Mouse (Mus musculus): ENCODE measurements around the gene Ptprd.

Gene Ptprd

DNA sequence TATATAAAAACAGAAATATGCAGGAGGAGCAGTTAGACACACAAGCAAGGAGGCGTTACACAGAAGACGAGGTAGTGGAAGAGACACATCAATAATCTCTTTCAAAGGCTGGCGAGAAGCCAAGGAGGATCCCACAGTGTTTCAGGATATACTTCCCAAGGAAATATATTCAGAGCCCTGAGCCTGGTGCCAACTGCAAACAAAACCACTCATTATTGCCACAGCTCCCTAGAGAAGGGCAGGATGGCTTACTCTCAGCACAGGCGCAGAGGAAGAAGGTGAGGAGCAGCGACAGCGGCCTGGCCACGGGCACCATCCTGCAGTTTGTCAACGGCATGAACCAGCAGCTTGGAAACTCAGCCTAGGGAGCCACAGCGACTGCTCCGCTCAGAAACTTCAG is 1886.8 kb downstream of the Ptprd start:
- no peak for DNase-seq (ENCODE audit: low read depth, low spot score)

DNA sequence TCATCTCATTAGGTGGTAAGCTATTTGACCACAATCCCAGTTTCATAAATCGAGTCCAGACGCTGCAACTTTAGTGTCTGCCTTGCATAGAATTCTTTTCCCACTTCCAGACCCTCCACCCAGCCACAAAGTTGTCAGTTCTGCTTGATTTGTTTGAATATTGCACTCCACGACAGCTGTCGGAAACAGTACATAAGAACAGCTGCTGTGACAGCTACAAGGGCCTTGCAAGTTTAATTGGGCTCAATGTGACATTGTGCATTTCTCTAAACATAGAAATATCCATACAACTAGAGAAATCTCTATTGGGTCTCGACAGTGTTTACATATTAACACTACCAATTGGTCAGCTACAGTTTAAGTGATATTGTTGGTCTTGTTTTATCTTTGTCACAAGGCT is 1887.3 kb downstream of the Ptprd start:
- DNase-seq (ENCODE audit: low read depth, low spot score), result no peak

DNA sequence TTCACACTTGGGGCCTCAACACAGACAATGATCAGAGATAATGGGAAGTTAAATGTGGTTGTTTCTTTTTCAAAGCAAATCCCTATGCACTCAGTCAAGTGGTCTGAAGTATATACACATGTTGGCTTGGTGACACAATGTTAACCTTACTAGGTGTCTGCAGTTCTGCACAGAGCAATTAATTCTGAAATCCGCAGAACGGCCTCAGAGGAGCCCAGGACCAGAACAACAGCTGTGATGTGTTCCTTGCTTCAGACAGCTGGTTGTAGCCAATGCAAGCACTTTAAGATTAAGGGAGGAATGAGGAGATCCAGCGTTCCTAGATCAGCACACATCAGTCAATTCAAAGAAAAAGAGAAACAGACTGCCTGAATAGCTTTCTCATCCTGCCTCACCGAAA is 1891.9 kb downstream of the Ptprd start:
- no peak for DNase-seq (ENCODE audit: low read depth, low spot score)

DNA sequence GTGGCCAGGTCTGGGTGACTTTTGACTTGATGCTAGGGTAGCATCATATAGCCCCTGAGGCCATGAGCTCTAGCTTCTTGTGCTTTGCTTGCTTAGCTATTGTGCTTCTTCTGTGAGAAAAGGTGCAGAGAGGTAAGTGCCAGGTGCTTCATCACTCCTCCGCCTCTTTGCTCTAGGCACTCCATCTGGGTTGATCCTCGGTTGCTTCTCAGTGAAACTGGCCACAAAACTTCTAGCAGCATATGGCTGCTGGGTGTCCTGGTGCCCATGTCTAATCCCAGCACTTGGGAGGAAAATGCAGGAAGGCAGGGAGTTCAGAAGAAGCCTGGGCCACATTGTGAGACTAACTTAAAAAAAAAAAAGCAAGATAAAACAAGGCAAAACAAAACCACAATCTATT is 1895.8 kb downstream of the Ptprd start:
- DNase-seq (ENCODE audit: low read depth, low spot score), result no peak

DNA sequence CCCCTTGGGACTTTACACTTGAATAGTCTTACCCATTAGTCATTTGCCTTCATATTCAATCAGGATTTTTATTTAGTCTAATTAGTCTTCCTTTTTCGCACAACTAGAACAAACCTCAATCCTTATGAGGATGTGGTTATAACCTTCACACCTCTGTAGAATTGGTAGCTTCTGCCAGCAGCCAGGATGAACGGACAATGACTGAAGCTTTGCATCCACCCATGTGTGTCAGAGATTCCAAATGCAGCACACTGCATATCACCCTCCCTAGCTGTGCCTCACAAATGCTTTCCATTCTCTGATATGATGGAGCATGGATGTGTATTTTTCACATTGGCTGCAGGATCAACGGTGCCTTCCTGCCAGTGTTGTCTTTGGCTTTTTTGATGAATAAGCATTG is 1898.0 kb downstream of the Ptprd start:
- DNase-seq (ENCODE audit: low read depth, low spot score), result no peak

DNA sequence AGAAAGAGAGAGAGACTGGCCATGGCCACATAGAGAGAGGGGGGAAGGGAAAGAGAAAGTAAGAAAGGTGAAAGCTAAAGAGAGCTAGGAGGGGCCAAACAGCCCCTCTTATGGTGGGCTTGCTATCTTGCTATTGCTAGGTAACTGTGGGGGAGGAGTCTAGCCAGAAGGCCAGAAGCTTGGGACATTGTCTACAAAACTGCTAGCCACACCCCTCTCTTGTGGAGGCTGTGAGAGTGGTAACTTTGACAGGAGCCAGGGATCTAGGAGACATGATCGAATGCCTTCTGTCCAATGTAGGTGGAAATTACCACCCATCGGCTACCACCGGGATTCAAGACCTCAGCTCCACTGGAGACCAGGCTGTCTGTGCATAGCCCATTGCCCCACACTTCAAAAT is 1899.2 kb downstream of the Ptprd start:
- DNase-seq (ENCODE audit: low read depth, low spot score), result no peak

DNA sequence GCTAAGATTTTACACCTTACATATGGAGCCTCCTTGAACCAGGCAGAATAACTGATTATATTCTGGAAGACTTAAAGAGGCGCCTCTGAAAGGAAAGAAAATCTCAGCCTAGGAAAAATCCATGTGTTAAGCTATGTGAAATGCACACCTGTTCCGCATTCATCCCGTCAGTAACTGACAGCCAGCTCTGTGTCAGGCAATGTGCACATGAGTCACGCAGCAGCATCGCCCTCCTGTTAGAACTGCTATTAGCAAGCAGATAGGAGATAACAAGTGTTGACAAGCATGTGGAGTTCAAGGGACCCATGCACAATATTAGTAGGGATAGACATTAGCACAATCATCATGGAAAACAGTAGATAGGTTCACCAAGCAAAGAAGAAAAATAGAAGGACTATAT is 1905.8 kb downstream of the Ptprd start:
- no peak for DNase-seq (ENCODE audit: low read depth, low spot score)

DNA sequence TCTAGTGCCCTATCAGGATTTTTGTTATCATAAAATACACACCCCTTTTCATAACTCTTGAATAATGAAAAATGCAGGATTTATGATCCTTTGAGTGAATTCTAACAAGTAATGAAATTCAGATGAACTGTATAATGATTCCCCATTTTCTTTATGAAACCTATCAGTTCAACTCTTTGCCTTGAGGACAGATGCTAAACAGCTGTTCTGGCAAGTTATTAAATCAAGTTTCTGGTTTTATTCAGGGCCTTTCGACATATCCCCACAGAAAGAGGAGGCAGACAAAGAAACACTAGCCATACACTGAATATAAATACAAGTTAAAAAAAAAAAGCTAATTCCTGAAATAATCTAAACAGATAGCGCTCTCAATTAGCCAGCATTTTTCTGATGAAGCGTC is 1914.4 kb downstream of the Ptprd start:
- no peak for DNase-seq (ENCODE audit: low read depth, low spot score)

DNA sequence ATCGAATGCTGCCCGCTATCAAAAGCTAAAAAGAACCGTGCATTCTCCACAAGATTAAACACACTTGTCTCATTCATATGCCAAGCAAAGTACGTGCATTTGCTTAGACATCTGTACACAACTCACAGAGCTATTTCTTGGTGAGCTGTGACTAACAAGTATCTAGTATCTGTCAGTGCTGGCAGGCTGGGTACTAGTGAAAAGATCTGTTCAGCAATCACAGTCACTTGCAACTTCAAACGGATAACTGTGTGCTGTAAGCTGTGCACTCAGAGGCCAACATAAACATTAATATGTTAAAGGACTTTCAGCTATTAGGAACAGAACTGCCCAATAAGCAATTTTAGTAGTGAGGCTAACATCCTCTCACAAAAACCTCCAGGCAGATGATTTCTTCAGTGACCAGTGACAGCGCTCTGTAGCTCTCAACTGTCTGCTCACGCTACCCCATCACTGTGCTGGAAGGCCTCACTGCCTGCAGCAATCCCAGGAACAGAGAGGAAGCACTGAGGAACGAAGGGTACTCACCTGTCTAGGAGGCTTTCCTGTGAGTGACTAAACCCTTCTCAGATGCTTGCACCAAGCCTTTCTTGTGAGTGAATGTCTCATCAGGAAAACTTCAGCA is 1918.9 kb downstream of the Ptprd start:
- DNase-seq (ENCODE audit: low read depth, low spot score), result no peak

DNA sequence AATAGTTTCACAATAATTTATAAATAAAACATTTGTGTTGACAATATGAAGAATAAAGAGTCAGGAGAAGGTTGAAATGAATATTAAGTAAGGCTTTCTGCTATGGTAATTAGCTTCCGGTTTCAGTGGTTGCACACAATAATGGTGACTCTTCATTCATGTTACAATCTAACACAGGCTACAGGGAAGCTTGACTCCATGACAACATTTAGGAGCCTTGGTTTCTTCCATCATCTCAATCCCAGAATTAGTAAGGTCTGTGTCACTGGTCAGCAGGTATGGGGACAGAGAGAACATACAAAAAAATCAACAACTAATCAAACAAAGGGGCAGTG is 1921.3 kb downstream of the Ptprd start:
- DNase-seq (ENCODE audit: low read depth, low spot score), result no peak

DNA sequence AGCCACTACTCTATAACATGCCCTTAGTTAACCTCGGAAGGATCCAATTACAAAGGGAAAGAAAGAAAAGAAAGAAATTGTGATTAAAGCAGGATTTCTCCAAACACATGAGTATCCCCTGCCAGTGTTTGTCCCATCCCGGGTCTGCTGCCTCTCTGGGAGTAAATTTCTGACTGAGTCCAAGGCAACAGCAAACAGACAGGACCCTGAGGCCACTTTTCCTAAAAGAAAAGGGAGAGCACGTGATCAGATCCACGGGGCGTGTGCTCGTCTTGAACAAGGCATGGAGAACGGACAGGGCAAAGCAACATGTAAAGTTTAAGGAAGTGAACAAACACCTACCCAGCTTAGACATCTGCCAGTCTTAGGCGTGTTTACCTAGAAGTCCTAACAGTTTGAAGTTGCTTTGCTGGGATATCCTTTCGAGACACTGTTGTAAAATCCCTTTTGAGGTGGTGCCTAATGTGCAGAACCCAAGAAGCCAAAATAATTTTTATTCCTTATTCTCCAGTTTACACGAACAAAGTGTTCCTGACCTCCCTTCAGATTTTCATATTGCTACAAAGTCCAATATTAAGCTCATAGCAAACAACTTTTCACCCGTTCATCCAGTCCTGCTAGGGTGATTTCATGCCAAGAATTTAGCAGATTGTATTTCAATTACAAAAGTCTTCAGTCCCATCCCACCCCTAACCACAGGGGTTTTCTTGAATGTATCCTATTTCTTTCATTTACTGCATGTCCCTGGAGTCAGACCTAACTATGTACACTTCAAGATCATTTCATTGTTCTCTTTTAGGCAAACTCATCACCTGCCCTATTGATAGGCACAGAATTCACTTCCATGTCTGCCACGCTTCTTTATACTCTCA is 1921.9 kb downstream of the Ptprd start:
- DNase-seq (ENCODE audit: low read depth, low spot score), result no peak

DNA sequence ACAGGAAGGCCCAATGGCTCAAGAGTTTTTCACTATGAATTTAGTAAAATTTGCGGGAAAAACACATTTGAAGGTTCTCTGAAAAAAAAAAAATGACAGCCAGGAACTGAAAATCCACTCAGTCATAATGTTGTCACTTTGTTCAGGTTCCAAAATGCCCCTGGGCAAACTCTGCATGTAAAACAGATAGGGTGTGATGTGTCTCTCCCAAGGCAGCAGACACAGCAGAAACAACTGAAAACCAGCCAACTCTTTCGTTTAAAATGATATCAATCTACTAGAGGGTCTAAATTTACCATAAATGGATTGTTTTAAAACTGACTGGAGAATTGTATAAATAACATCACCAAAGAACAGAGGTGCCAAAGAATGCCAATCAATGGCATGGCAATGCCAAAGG is 1925.7 kb downstream of the Ptprd start:
- no peak for DNase-seq (ENCODE audit: low read depth, low spot score)

DNA sequence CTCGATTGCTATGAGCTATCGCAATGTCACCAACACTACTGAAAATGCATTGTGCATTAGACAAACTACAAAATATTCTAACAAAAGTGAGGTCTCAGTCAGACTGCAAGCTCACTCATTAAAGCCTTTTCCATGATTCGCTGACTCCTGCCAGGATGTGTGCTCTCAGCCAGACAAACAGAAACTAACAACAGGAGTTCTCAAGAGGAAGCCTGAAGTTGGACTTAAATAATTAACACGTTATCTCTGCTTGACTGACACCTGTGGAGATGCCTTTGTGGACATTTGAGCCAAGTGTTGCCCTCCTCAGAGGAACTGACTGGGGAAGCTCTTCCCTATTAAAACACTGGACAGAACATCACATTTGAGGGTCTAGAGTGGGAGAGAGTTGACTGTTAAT is 1928.9 kb downstream of the Ptprd start:
- DNase-seq (ENCODE audit: low read depth, low spot score), result no peak

DNA sequence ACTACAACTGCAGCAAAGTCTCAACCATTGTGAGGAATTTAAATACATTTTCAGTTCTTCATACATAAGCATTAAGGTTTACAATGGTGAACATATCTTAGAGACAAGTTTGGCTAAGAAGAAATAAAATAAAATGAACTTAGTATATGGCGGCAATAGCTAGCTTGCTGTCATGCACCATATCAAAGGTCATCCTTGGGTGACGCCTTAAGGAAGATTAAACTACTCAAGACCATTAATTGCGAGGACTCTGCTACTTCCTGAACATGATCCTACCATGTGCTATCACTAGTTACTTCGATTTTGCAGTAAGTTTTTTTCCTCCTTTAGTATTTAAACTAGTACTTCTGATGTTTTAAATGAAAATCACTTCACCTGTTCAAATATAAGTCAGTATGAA is 1949.0 kb downstream of the Ptprd start:
- DNase-seq (ENCODE audit: low read depth, low spot score), result no peak

DNA sequence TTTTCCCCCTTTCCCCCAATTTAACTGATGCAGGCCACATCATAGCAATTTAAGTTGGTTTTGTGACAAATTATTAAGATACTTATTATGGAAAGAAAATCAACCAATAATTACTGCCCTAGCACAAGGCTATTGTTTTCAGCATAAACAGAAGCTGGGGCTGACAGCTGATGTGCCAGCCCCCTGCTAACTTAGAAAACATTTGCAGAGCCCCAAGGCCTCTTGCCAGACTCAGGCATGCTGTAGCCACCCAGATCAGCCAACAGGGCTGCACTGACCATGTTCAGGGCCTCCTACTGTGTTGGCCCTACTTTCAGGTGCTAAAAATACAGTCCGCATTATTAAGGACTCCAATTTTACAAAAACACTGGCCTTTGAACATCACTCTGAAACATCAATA is 1951.1 kb downstream of the Ptprd start:
- no peak for DNase-seq (ENCODE audit: low read depth, low spot score)

DNA sequence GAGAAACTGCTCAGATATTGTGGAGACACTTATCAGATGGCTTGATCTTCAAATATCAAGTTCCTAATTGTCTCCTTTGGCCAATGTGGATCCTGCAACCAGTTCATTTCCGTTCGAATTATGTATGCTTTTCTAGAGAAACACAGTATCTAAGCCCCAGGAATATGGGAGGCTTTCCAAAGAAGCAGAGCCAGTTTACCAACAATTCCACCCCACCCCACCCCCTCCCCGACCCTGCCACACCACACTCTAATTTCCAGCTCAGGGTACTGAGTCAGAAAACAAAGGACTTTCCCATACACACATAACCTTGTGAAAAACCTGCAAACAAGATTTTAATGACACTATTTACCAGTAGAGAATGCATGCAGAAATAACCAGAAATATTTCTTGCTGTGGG is 1951.5 kb downstream of the Ptprd start:
- DNase-seq (ENCODE audit: low read depth, low spot score), result no peak

DNA sequence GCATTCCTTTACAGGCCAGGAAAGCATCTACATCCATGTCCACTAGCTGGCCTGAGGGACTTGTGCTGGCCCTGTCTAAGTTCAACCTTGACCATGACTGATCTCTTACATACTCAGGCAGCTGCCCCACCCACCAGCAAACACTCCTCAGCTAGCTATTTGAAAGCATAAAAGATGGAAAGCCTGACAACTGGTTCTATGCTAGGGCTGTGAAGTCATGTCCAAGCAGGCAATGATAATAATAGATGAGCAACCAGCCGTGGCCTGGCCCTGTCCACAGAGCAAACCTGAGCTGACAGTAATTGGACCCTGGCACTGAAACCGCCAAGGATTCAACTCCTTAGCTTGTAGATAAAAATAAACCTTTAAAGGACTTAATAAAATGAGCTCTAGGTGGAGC is 1952.1 kb downstream of the Ptprd start:
- no peak for DNase-seq (ENCODE audit: low read depth, low spot score)

DNA sequence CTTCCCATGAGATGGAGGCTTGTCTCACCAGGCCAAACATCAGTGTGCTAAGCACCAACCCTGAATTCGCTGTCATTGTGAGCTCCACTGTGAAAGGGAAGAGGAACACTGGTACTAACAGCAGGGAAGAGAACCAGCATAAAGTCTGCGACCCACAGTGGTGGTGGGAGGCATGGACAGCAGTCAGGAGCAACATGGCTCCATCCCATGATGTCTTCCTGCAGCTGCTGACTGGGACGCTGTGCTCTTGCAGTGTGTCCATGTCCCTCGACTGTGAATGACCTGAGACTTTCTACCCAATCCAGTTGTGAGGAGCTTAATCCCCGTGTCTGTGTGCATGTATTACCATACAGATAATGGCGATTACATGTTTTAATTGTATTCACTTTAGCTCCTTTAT is 1967.4 kb downstream of the Ptprd start:
- DNase-seq (ENCODE audit: low read depth, low spot score), result no peak

DNA sequence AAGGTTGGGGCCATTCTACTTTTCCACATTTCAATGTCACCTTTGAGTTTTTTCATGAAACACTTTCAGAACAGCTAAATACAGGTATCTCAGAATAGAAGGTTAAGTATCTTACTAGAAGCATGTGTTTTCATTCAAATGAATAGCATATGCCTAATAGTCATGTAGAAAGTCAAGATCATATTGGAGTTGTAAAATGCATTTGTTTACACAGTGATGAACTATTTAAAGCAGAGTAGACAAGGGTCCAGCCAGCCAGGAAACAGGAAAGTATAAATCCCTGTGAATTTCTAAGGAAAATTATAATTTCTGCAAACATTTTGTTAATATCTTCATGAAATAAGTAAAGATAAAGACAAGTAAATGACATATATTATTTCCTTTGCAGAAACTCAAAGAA is 1970.2 kb downstream of the Ptprd start:
- DNase-seq (ENCODE audit: low read depth, low spot score), result no peak

DNA sequence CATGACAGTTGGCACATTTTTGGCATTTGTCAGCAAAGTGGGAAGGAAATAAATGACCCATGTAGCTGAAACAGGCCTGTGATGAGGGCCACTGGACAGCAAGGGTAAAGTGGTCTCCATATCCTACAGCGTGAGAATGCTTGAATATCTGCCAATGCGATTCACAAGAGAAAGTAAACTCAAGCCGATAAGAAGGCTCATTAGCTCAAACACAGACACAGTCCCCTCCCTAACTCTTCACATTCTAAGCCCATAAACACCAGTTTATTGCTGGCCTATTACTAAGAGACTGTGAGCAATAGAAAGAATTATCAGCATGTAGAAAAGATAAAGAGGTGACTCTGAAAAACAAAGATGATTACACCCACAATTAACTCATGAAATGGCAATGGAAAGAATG is 1970.6 kb downstream of the Ptprd start:
- no peak for DNase-seq (ENCODE audit: low read depth, low spot score)

DNA sequence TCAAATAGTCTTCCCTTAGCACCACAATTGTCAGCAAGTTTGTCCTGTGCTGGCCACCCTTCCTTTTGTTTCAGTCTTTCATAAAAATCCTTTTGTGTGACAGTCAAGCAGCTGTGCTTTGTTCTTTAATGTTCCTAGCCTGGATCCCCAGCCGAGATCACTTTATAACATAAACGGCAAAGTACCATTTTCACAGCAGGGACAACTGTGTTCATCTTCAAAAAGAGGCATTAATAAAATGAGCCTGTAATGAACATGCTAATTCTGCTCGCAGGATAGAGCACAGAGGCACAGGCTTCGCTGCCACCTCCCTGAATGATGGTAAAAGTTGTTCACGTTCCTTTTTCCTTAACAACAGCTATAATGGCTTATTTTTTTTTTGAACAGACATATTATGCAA is 1972.7 kb downstream of the Ptprd start:
- no peak for DNase-seq (ENCODE audit: low read depth, low spot score)

DNA sequence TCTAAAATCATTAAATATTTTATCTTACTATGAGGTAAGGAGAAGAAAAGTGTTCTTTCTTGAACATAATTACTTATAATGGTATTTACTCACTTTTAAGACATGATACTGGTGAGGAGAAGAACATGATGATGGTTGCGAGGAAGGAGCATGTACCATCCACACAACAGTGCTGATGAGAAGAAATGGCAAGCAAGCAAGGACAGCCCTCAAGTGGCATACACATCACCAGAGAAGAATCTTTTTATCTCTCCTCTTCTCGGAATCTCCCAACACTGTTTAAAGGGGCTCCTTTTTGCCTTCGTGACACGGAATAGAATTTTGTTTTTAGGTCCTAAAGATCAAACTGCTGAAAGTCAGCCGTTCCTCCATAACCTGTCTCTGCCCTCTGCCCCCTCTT is 1973.2 kb downstream of the Ptprd start:
- DNase-seq (ENCODE audit: low read depth, low spot score), result no peak

DNA sequence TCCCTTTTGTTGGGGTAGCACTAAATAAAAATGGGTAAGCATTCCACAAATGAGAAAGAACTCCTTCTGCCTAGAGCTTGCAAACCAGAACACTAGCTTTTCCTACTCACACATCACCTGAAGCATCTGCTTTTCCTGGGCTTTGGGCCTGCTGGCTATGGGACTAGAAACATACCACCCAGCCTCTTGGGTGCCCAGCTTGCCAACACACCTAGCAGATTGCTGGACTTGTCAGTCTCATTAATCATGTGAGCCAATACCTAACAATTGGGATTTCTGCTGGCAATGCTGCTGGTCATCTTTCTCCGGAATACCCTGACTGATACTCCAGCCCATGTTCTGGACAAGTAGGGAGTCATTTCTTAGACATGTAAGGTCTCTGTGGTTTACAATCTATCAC is 1973.9 kb downstream of the Ptprd start:
- DNase-seq (ENCODE audit: low read depth, low spot score), result no peak

DNA sequence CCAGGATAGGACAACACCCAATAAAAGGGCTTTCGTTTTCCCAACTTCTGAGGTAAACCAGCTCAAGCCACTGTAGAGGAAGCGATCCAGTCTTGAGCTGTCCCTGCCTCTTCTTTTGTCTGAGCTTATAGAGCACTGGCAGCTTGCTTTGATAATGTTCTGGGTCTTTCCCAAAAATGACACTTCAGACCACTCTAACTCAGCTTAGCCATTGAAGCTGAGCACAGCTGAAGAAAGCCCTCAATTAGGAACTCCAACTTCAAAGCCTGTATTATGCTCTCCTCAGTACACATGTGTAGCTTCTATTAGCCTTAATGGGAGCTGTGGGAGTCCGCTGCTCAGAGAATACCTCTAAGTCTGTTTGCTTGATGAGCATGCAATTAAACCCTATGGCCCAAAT is 1988.0 kb downstream of the Ptprd start:
- DNase-seq (ENCODE audit: low read depth, low spot score), result no peak

Data from retina, postnatal 7 days (tissue).